Mouse (Mus musculus) forebrain, postnatal 0 days (tissue): Measurements from ENCODE around the gene Tmem135. TPM values are rescaled to one million over a fixed set of nuclear protein-coding genes. Genes with fewer than 3 reads are reported as not detected.
A peak's percentile ranks its signal among the peaks of the same experiment; 100 is the strongest.

Source experiments
- ATAC-seq: fragments of 200-750 bp; cut with Nextera tagmentation; 2 replicates; pipeline ENCODE4 v1.8.0; 2017; ENCODE audit warnings: mild to moderate bottlenecking, moderate library complexity
- DNase-seq: peaks from one replicate; pipeline ENCODE4 v3.0.0-alpha.2; 2015
- H3K27ac ChIP-seq: fragments of 300-500 bp; sonication (generic); 2 replicates; pipeline ENCODE4 v1.5.1; 2014; ENCODE audit warnings: low read depth, mild to moderate bottlenecking, antibody characterized with exemption, low read length, moderate library complexity, mixed read lengths
- H3K27me3 ChIP-seq: fragments of 300-500 bp; sonication (generic); 2 replicates; pipeline ENCODE4 v1.6.1; 2014; ENCODE audit warnings: mild to moderate bottlenecking, low read length, mixed read lengths; ENCODE audit not compliant: insufficient read depth
- H3K36me3 ChIP-seq: fragments of 300-500 bp; sonication (generic); 2 replicates; pipeline ENCODE4 v1.6.1; 2014; ENCODE audit warnings: mild to moderate bottlenecking, moderate library complexity; ENCODE audit not compliant: insufficient read depth
- H3K4me1 ChIP-seq: fragments of 300-500 bp; sonication (generic); 2 replicates; pipeline ENCODE4 v1.6.1; 2014; ENCODE audit warnings: antibody characterized with exemption; ENCODE audit not compliant: insufficient read depth
- H3K4me2 ChIP-seq: fragments of 300-500 bp; sonication (generic); 2 replicates; pipeline ENCODE4 v1.6.1; 2014; ENCODE audit warnings: low read depth, mild to moderate bottlenecking, moderate library complexity
- H3K4me3 ChIP-seq: fragments of 300-500 bp; sonication (generic); 2 replicates; pipeline ENCODE4 v1.5.1; 2014; ENCODE audit warnings: low read depth, low read length, mixed read lengths
- H3K9ac ChIP-seq: fragments of 300-500 bp; sonication (generic); 2 replicates; pipeline ENCODE4 v1.6.1; 2014; ENCODE audit warnings: mild to moderate bottlenecking
- H3K9me3 ChIP-seq: fragments of 300-500 bp; sonication (generic); 2 replicates; pipeline ENCODE4 v1.6.1; 2016; ENCODE audit warnings: low read length
- CTCF ChIP-seq: sonication (generic); IDR thresholded peaks from 2 replicates; pipeline ENCODE4 v1.5.1; 2016; ENCODE audit warnings: antibody characterized with exemption, control low read depth, low read depth
- WGBS: fragments of 180-500 bp; shearing (Covaris S2); extraction: QIAGEN DNeasy Blood & Tissue Kit; methylation state at CpG from one replicate; pipeline ENCODE4 v1.1.7; 2014; 5-methylcytosine and 5-hydroxymethylcytosine counted together
- polyA plus RNA-seq: library from polyadenylated mRNA; unstranded; fragments of >200 nt; fragmentation: Nextera tagmentation; extraction: Ambion mirVana; gene quantifications from 2 replicates; pipeline ENCODE4 v1.2.1, GENCODE M21; 2015
- total RNA-seq: library from RNA; depleted of rRNA; stranded (reverse); fragments of >200 nt; gene quantifications from 2 replicates; pipeline ENCODE4 v1.2.3, GENCODE M21; 2014

Tmem135 gene
- total and polyA plus RNA-seq, 2 experiments from 2014 or later, result 23.2 to 27.9 TPM

- Histone ChIP-seq H3K4me3 (no peak overlapping the region), H3K9me3 (no peaks in the 10 kb centered on the region), H3K9ac (no peak overlapping the region), H3K27me3 (no peaks in the 10 kb centered on the region), H3K4me2 (no peak overlapping the region), H3K27ac (no peak overlapping the region), H3K36me3 (no peaks in the 10 kb centered on the region), H3K4me1 (no peaks in the 10 kb centered on the region)
- ATAC-seq (no peak), DNase-seq (peak; percentile 89)
- 19% methylated on average over 2 of the region's 2 CpGs for WGBS
- peak; percentile 92 for TF ChIP-seq CTCF
Measured at GRCm38 (mm10) chr7:89168606-89169005, 235.4 kb downstream of the Tmem135 start.

- H3K36me3 ChIP-seq, result no peaks in the 10 kb centered on the region
- H3K4me1 ChIP-seq, result no peaks in the 10 kb centered on the region
- H3K9ac ChIP-seq, result no peak overlapping the region
- WGBS, result 73% methylated on average over 4 of the region's 4 CpGs
- H3K4me3 ChIP-seq, result no peak overlapping the region
- ATAC-seq (no peak), DNase-seq (no peak)
- no peak overlapping the region for H3K4me2 ChIP-seq
- TF ChIP-seq CTCF, result no peak
- no peaks in the 10 kb centered on the region for H3K9me3 ChIP-seq
- H3K27ac ChIP-seq, result no peak overlapping the region
- no peaks in the 10 kb centered on the region for H3K27me3 ChIP-seq
Measured at GRCm38 (mm10) chr7:89165528-89165927, 238.5 kb downstream of the Tmem135 start.

- WGBS, result 88% methylated on average over 6 of the region's 6 CpGs
- Histone ChIP-seq H3K36me3 (0 out of 2 replicates have a peak, but pooled peaks cover 2% of the 10 kb centered on the region), H3K27me3 (no peaks in the 10 kb centered on the region), H3K9ac (no peak overlapping the region), H3K4me3 (no peak overlapping the region), H3K4me2 (no peak overlapping the region), H3K27ac (no peak overlapping the region), H3K4me1 (no peaks in the 10 kb centered on the region), H3K9me3 (no peaks in the 10 kb centered on the region)
- no peak for TF ChIP-seq CTCF
- ATAC-seq (no peak), DNase-seq (no peak)
Measured at GRCm38 (mm10) chr7:89161610-89162378, 242.2 kb downstream of the Tmem135 start.

GRCm38 (mm10) chr7:89157356-89157755, 246.7 kb downstream of the Tmem135 start:
- 93% methylated on average over 8 of the region's 8 CpGs for WGBS
- Histone ChIP-seq H3K27me3 (no peaks in the 10 kb centered on the region), H3K4me3 (no peak overlapping the region), H3K36me3 (peaks cover 8% of the 10 kb centered on the region; the same call in 1 of the 2 replicates), H3K9ac (no peak overlapping the region), H3K9me3 (no peaks in the 10 kb centered on the region), H3K4me2 (no peak overlapping the region), H3K4me1 (no peaks in the 10 kb centered on the region), H3K27ac (no peak overlapping the region)
- ATAC-seq, result no peak
- no peak for DNase-seq
- no peak for TF ChIP-seq CTCF

- H3K4me3 ChIP-seq, result no peak overlapping the region
- WGBS, result 75% methylated on average over 4 of the region's 4 CpGs
Measured at GRCm38 (mm10) chr7:89156629-89157028, 247.4 kb downstream of the Tmem135 start.

GRCm38 (mm10) chr7:89155741-89156140, 248.3 kb downstream of the Tmem135 start:
- no peak for TF ChIP-seq CTCF
- Histone ChIP-seq H3K27ac (no peak overlapping the region), H3K9me3 (no peaks in the 10 kb centered on the region), H3K9ac (no peak overlapping the region), H3K4me1 (no peaks in the 10 kb centered on the region), H3K36me3 (peaks cover 17% of the 10 kb centered on the region; the same call in 1 of the 2 replicates), H3K27me3 (no peaks in the 10 kb centered on the region), H3K4me2 (no peak overlapping the region), H3K4me3 (no peak overlapping the region)
- 66% methylated on average over 7 of the region's 7 CpGs for WGBS
- DNase-seq (no peak), ATAC-seq (no peak)

More at GRCm38 (mm10) chr7:89156629-89157028, 247.4 kb downstream of the Tmem135 start:
- no peak for TF ChIP-seq CTCF
- peaks cover 11% of the 10 kb centered on the region; the same call in 1 of the 2 replicates for H3K36me3 ChIP-seq
- no peaks in the 10 kb centered on the region for H3K27me3 ChIP-seq
- ATAC-seq, result no peak
- no peak overlapping the region for H3K9ac ChIP-seq
- H3K4me2 ChIP-seq, result no peak overlapping the region
- H3K4me1 ChIP-seq, result no peaks in the 10 kb centered on the region
- no peaks in the 10 kb centered on the region for H3K9me3 ChIP-seq
- no peak for DNase-seq
- no peak overlapping the region for H3K27ac ChIP-seq

- Histone ChIP-seq H3K4me1 (no peaks in the 10 kb centered on the region), H3K9me3 (no peaks in the 10 kb centered on the region), H3K36me3 (peaks cover 17% of the 10 kb centered on the region; the same call in 1 of the 2 replicates), H3K9ac (no peak overlapping the region), H3K27me3 (no peaks in the 10 kb centered on the region), H3K4me3 (no peak overlapping the region), H3K4me2 (no peak overlapping the region), H3K27ac (no peak overlapping the region)
- TF ChIP-seq CTCF, result no peak
- ATAC-seq (no peak), DNase-seq (no peak)
- 76% methylated on average over 6 of the region's 6 CpGs for WGBS
Measured at GRCm38 (mm10) chr7:89155223-89155622, 248.8 kb downstream of the Tmem135 start.
